Comparison of ENCODE assay signal across 13 mouse cellular contexts in genomic region chr17:27591826-27592564, GRCm38 (mm10). TPM values are rescaled to one million over a fixed set of nuclear protein-coding genes. Genes with fewer than 3 reads are reported as not detected.
DNase-seq lines count a peak whose midpoint lies in the region; ATAC-seq and TF ChIP-seq lines count a peak whose summit lies in the region.
"Had no signal": no experiment of that assay in that cellular context is flagged by ENCODE, and none has a peak within 500 bp of the region (broad histone marks: within the 10 kb centered on the region; RNA-seq: fewer than 3 reads in every experiment).

No protein-coding gene starts in this region.

- peaks cover 29% of the 10 kb centered on the region for H3K36me3 ChIP-seq in kidney, postnatal 0 days (ENCODE audit: insufficient read depth, low read length)
- H3K36me3 ChIP-seq in kidney, embryonic 16.5 days (ENCODE audit: insufficient read depth, low read length): peaks cover 28% of the 10 kb centered on the region
- peaks cover 85% of the 10 kb centered on the region for H3K36me3 ChIP-seq in E14TG2a.4 (ENCODE audit: insufficient read depth, low read length)
- peaks cover 5% of the 10 kb centered on the region for H3K36me3 ChIP-seq in forebrain, embryonic 11.5 days (ENCODE audit: control insufficient read depth, insufficient read depth, low read length)
- H3K36me3 ChIP-seq in forebrain, embryonic 12.5 days (replicated peaks): peaks cover 88% of the 10 kb centered on the region

- H3K27ac ChIP-seq in kidney, postnatal 0 days: no peak overlapping the region
- no peak overlapping the region for H3K27ac ChIP-seq in kidney, embryonic 16.5 days (ENCODE audit: low read length)
- H3K27ac ChIP-seq in forebrain, embryonic 11.5 days (ENCODE audit: low read depth, low read length): no peak overlapping the region
- no peak overlapping the region for H3K27ac ChIP-seq in forebrain, embryonic 12.5 days
- H3K27ac ChIP-seq: neural tube, embryonic 12.5 days had no signal

- no peak overlapping the region for H3K4me2 ChIP-seq in kidney, postnatal 0 days (ENCODE audit: low read length)
- H3K4me2 ChIP-seq in kidney, embryonic 16.5 days (replicated peaks; ENCODE audit: low read depth, low read length): no peak overlapping the region
- H3K4me2 ChIP-seq in forebrain, embryonic 11.5 days (ENCODE audit: low read depth, low read length, severe bottlenecking): no peak overlapping the region
- no peak overlapping the region for H3K4me2 ChIP-seq in forebrain, embryonic 12.5 days
- H3K4me2 ChIP-seq: neural tube, embryonic 12.5 days had no signal

- no peak overlapping the region for H3K9ac ChIP-seq in kidney, postnatal 0 days (ENCODE audit: low read depth, low read length)
- no peak overlapping the region for H3K9ac ChIP-seq in kidney, embryonic 16.5 days (replicated peaks; ENCODE audit: low read length)
- no peak overlapping the region for H3K9ac ChIP-seq in forebrain, embryonic 11.5 days (ENCODE audit: low read length)
- H3K9ac ChIP-seq in forebrain, embryonic 12.5 days: no peak overlapping the region
- H3K9ac ChIP-seq: neural tube, embryonic 12.5 days had no signal

- no peaks in the 10 kb centered on the region for H3K27me3 ChIP-seq in kidney, postnatal 0 days (ENCODE audit: insufficient read depth, low read length)
- no peaks in the 10 kb centered on the region for H3K27me3 ChIP-seq in kidney, embryonic 16.5 days (ENCODE audit: insufficient read depth, low read length)
- no peaks in the 10 kb centered on the region for H3K27me3 ChIP-seq in E14TG2a.4 (ENCODE audit: insufficient read depth, low read length)
- H3K27me3 ChIP-seq in forebrain, embryonic 11.5 days (ENCODE audit: control insufficient read depth, insufficient read depth, low read length): no peaks in the 10 kb centered on the region
- no peaks in the 10 kb centered on the region for H3K27me3 ChIP-seq in forebrain, embryonic 12.5 days
- H3K27me3 ChIP-seq: neural tube, embryonic 12.5 days had no signal

- TF ChIP-seq CTCF in kidney, postnatal 0 days (IDR thresholded peaks at IDR 0.05; ENCODE audit: low read depth): peak; percentile 49
- peak; percentile 71 for TF ChIP-seq CTCF in E14TG2a.4 (conservative IDR thresholded peaks at IDR 0.05; ENCODE audit: low read length)

- H3K9me3 ChIP-seq in kidney, postnatal 0 days (replicated peaks; ENCODE audit: low read length): no peaks in the 10 kb centered on the region
- no peaks in the 10 kb centered on the region for H3K9me3 ChIP-seq in kidney, embryonic 16.5 days (ENCODE audit: low read length)
- H3K9me3 ChIP-seq in E14TG2a.4 (ENCODE audit: low read length): no peaks in the 10 kb centered on the region
- no peaks in the 10 kb centered on the region for H3K9me3 ChIP-seq in forebrain, embryonic 11.5 days (ENCODE audit: control insufficient read depth, low read length)
- no peaks in the 10 kb centered on the region for H3K9me3 ChIP-seq in forebrain, embryonic 12.5 days
- H3K9me3 ChIP-seq: neural tube, embryonic 12.5 days had no signal

- no peak for DNase-seq in kidney, postnatal 0 days (ENCODE audit: low spot score)
- peak; percentile 75 for DNase-seq in CD4-positive helper T cell, adult 2 months (ENCODE audit: low read depth, low spot score)
- no peak for DNase-seq in forebrain, embryonic 11.5 days (ENCODE audit: low spot score)
- DNase-seq: adrenal gland, adult 2 months; cerebellum, postnatal 36 days; right cerebral cortex, postnatal 4 days had no signal

- ATAC-seq in kidney, postnatal 0 days (replicated peaks; ENCODE audit: low FRiP score, low read depth): no peak
- no peak for ATAC-seq in kidney, embryonic 16.5 days (ENCODE audit: low FRiP score, low TSS enrichment)
- ATAC-seq in inflammation-experienced regulatory T-cells, adult 6 months: peak; percentile 70
- ATAC-seq in forebrain, embryonic 11.5 days (replicated peaks; ENCODE audit: low FRiP score): no peak
- no peak for ATAC-seq in forebrain, embryonic 12.5 days (ENCODE audit: low FRiP score)
- ATAC-seq: intestine, embryonic 16.5 days had no signal

- no peak overlapping the region for H3K4me3 ChIP-seq in kidney, postnatal 0 days (replicated peaks; ENCODE audit: low read depth, low read length)
- no peak overlapping the region for H3K4me3 ChIP-seq in kidney, embryonic 16.5 days (ENCODE audit: low read length)
- H3K4me3 ChIP-seq in E14TG2a.4 (replicated peaks; ENCODE audit: low read length): no peak overlapping the region
- H3K4me3 ChIP-seq in forebrain, embryonic 11.5 days (ENCODE audit: low read depth, low read length): no peak overlapping the region
- H3K4me3 ChIP-seq in forebrain, embryonic 12.5 days (replicated peaks): no peak overlapping the region
- H3K4me3 ChIP-seq: neural tube, embryonic 12.5 days had no signal

- WGBS in kidney, postnatal 0 days: 87% methylated on average over 12 of the region's 12 CpGs
- WGBS in kidney, embryonic 16.5 days: 86% methylated on average over 12 of the region's 12 CpGs
- WGBS in forebrain, embryonic 11.5 days: 90% methylated on average over 12 of the region's 12 CpGs
- 89% methylated on average over 12 of the region's 12 CpGs for WGBS in forebrain, embryonic 12.5 days

- H3K4me1 ChIP-seq in kidney, postnatal 0 days (replicated peaks; ENCODE audit: insufficient read depth, low read length): 0 out of 2 replicates have a peak, but pooled peaks cover 5% of the 10 kb centered on the region
- peaks cover 29% of the 10 kb centered on the region for H3K4me1 ChIP-seq in kidney, embryonic 16.5 days (ENCODE audit: insufficient read depth, low read length)
- H3K4me1 ChIP-seq in E14TG2a.4 (replicated peaks; ENCODE audit: low read depth, low read length): peaks cover 92% of the 10 kb centered on the region
- no peaks in the 10 kb centered on the region for H3K4me1 ChIP-seq in forebrain, embryonic 11.5 days (replicated peaks; ENCODE audit: control insufficient read depth, insufficient read depth, low read length)
- no peaks in the 10 kb centered on the region; the same call in 1 of the 2 replicates for H3K4me1 ChIP-seq in forebrain, embryonic 12.5 days
- H3K4me1 ChIP-seq: neural tube, embryonic 12.5 days had no signal

RNA-seq across cellular contexts. Expression of gene AI413582, which starts 26.4 kb away (rescaled TPM):
- 34.5 and 35.6 TPM in 2 replicates for polyA plus RNA-seq in kidney, postnatal 0 days (2015; fragmentation: Nextera tagmentation; extraction: Ambion mirVana)
- 20.2 and 23.4 TPM in 2 replicates for polyA plus RNA-seq in kidney, embryonic 16.5 days (2015; fragmentation: Nextera tagmentation; extraction: Ambion mirVana)
- polyA plus RNA-seq in inflammation-experienced regulatory T-cells, adult 6 months (2017; shearing (Covaris generic)): 100 to 1,000 TPM in 2 of 3 experiments, 10 to 100 TPM in 1; 97.7 to 129 (median 111) TPM
- 14.6 and 16.7 TPM in 2 replicates for polyA plus RNA-seq in forebrain, embryonic 11.5 days (2014; fragmentation: Nextera tagmentation; extraction: Ambion mirVana)
- 14.0 and 16.6 TPM in 2 replicates for polyA plus RNA-seq in forebrain, embryonic 12.5 days (2016; fragmentation: Nextera tagmentation; extraction: Ambion mirVana)

RNA-seq across cellular contexts. Expression of gene Nudt3, which starts 31.3 kb away (rescaled TPM):
- polyA plus RNA-seq in kidney, postnatal 0 days (2015; fragmentation: Nextera tagmentation; extraction: Ambion mirVana): 69.5 and 70.2 TPM in 2 replicates
- 81.8 and 84.1 TPM in 2 replicates for polyA plus RNA-seq in kidney, embryonic 16.5 days (2015; fragmentation: Nextera tagmentation; extraction: Ambion mirVana)
- 10 to 100 TPM; 28.1 to 42.5 (median 32.0) TPM for polyA plus RNA-seq in inflammation-experienced regulatory T-cells, adult 6 months (2017; shearing (Covaris generic))
- polyA plus RNA-seq in forebrain, embryonic 11.5 days (2014; fragmentation: Nextera tagmentation; extraction: Ambion mirVana): 50.5 and 56.8 TPM in 2 replicates
- 170 and 178 TPM in 2 replicates for polyA plus RNA-seq in forebrain, embryonic 12.5 days (2016; fragmentation: Nextera tagmentation; extraction: Ambion mirVana)

RNA-seq across cellular contexts. Expression of gene Hmga1, which starts 35.7 kb away (rescaled TPM):
- polyA plus RNA-seq in kidney, postnatal 0 days (2015; fragmentation: Nextera tagmentation; extraction: Ambion mirVana): 131 and 136 TPM in 2 replicates
- 257 and 279 TPM in 2 replicates for polyA plus RNA-seq in kidney, embryonic 16.5 days (2015; fragmentation: Nextera tagmentation; extraction: Ambion mirVana)
- polyA plus RNA-seq in inflammation-experienced regulatory T-cells, adult 6 months (2017; shearing (Covaris generic)): 10 to 100 TPM; 37.3 to 69.6 (median 41.9) TPM
- 427 and 461 TPM in 2 replicates for polyA plus RNA-seq in forebrain, embryonic 11.5 days (2014; fragmentation: Nextera tagmentation; extraction: Ambion mirVana)
- polyA plus RNA-seq in forebrain, embryonic 12.5 days (2016; fragmentation: Nextera tagmentation; extraction: Ambion mirVana): 214 and 228 TPM in 2 replicates

RNA-seq across cellular contexts. Expression of gene RPS10-NUDT3, which starts 43.0 kb away (rescaled TPM):
- polyA plus RNA-seq in kidney, postnatal 0 days (2015; fragmentation: Nextera tagmentation; extraction: Ambion mirVana): not detected in 2 replicates
- not detected in 2 replicates for polyA plus RNA-seq in kidney, embryonic 16.5 days (2015; fragmentation: Nextera tagmentation; extraction: Ambion mirVana)
- polyA plus RNA-seq in inflammation-experienced regulatory T-cells, adult 6 months (2017; shearing (Covaris generic)): not detected
- polyA plus RNA-seq in forebrain, embryonic 11.5 days (2014; fragmentation: Nextera tagmentation; extraction: Ambion mirVana): not detected in 2 replicates
- not detected in 2 replicates for polyA plus RNA-seq in forebrain, embryonic 12.5 days (2016; fragmentation: Nextera tagmentation; extraction: Ambion mirVana)
- polyA plus RNA-seq: adrenal gland, adult 2 months; intestine, embryonic 16.5 days; lung, embryonic 16.5 days; neural tube, embryonic 12.5 days had no signal

RNA-seq across cellular contexts. Expression of gene Rps10, which starts 44.5 kb away (rescaled TPM):
- polyA plus RNA-seq in kidney, postnatal 0 days (2015; fragmentation: Nextera tagmentation; extraction: Ambion mirVana): 1,042 and 1,140 TPM in 2 replicates
- 825 and 828 TPM in 2 replicates for polyA plus RNA-seq in kidney, embryonic 16.5 days (2015; fragmentation: Nextera tagmentation; extraction: Ambion mirVana)
- 1,000 to 10,000 TPM; 1,299 to 2,086 (median 1,613) TPM for polyA plus RNA-seq in inflammation-experienced regulatory T-cells, adult 6 months (2017; shearing (Covaris generic))
- 803 and 835 TPM in 2 replicates for polyA plus RNA-seq in forebrain, embryonic 11.5 days (2014; fragmentation: Nextera tagmentation; extraction: Ambion mirVana)
- 699 and 734 TPM in 2 replicates for polyA plus RNA-seq in forebrain, embryonic 12.5 days (2016; fragmentation: Nextera tagmentation; extraction: Ambion mirVana)
